Mouse (Mus musculus): ENCODE results near the gene Pou3f3. TPM values are rescaled to one million over a fixed set of nuclear protein-coding genes. Genes with fewer than 3 reads are reported as not detected.

Gene Pou3f3
- polyA plus RNA-seq, 1 experiment from 2014 or later = not detected

GRCm38 (mm10) chr1:42700171-42700570 is 4.6 kb downstream of the Pou3f3 start:
- Histone ChIP-seq H3K36me3 (ENCODE audit: control insufficient read depth, insufficient read depth, low read length) (no peaks in the 10 kb centered on the region), H3K27me3 (ENCODE audit: control insufficient read depth, insufficient read depth, low read length) (peaks cover 89% of the 10 kb centered on the region), H3K27ac (replicated peaks in 1 of 2; ENCODE audit: control insufficient read depth in 1 of 2, insufficient read depth in 1 of 2, low read depth in 2 of 2, low read length in 2 of 2) (no peak overlapping the region), H3K9me3 (ENCODE audit: control insufficient read depth, low read length) (no peaks in the 10 kb centered on the region), H3K4me2 (ENCODE audit: low read length) (no peak overlapping the region), H3K4me3 (ENCODE audit: control insufficient read depth in 1 of 2, insufficient read depth in 1 of 2, low read depth in 1 of 2, low read length in 2 of 2) (no peak overlapping the region), H3K9ac (ENCODE audit: low read length) (no peak overlapping the region), H3K4me1 (ENCODE audit: control insufficient read depth in 2 of 2, insufficient read depth in 2 of 2, low read length in 2 of 2) (peaks cover 3 to 26% of the 10 kb centered on the region in 2 experiments; a peak in 3 of 4 replicates)
- WGBS = 14% methylated on average over 3 of the region's 3 CpGs
- no peak for ATAC-seq (ENCODE audit: insufficient number of reproducible peaks, insufficient read depth, low FRiP score, low read depth)

GRCm38 (mm10) chr1:42700815-42701214 is 5.2 kb downstream of the Pou3f3 start:
- Histone ChIP-seq H3K27me3 (ENCODE audit: control insufficient read depth, insufficient read depth, low read length) (peaks cover 91% of the 10 kb centered on the region), H3K4me3 (ENCODE audit: control insufficient read depth in 1 of 2, insufficient read depth in 1 of 2, low read depth in 1 of 2, low read length in 2 of 2) (no peak overlapping the region), H3K36me3 (ENCODE audit: control insufficient read depth, insufficient read depth, low read length) (no peaks in the 10 kb centered on the region), H3K9me3 (ENCODE audit: control insufficient read depth, low read length) (no peaks in the 10 kb centered on the region), H3K9ac (ENCODE audit: low read length) (no peak overlapping the region), H3K4me2 (ENCODE audit: low read length) (no peak overlapping the region), H3K27ac (replicated peaks in 1 of 2; ENCODE audit: control insufficient read depth in 1 of 2, insufficient read depth in 1 of 2, low read depth in 2 of 2, low read length in 2 of 2) (no peak overlapping the region), H3K4me1 (ENCODE audit: control insufficient read depth in 2 of 2, insufficient read depth in 2 of 2, low read length in 2 of 2) (peaks cover 3 to 25% of the 10 kb centered on the region in 2 experiments; a peak in 3 of 4 replicates)
- ATAC-seq (ENCODE audit: insufficient number of reproducible peaks, insufficient read depth, low FRiP score, low read depth) = no peak
- WGBS = 22% methylated on average over 1 of the region's 1 CpGs

- WGBS = 19% methylated on average over 5 of the region's 5 CpGs
- H3K27me3 ChIP-seq (ENCODE audit: control insufficient read depth, insufficient read depth, low read length) = peaks cover 93% of the 10 kb centered on the region
- H3K4me1 ChIP-seq (ENCODE audit: control insufficient read depth in 2 of 2, insufficient read depth in 2 of 2, low read length in 2 of 2) = peaks cover 0 to 18% of the 10 kb centered on the region in 2 experiments; a peak in 3 of 4 replicates
- H3K36me3 ChIP-seq (ENCODE audit: control insufficient read depth, insufficient read depth, low read length) = no peaks in the 10 kb centered on the region
- no peak overlapping the region for H3K27ac ChIP-seq (replicated peaks in 1 of 2; ENCODE audit: control insufficient read depth in 1 of 2, insufficient read depth in 1 of 2, low read depth in 2 of 2, low read length in 2 of 2)
- H3K9ac ChIP-seq (ENCODE audit: low read length) = no peak overlapping the region
- H3K4me2 ChIP-seq (ENCODE audit: low read length) = no peak overlapping the region
- no peaks in the 10 kb centered on the region for H3K9me3 ChIP-seq (ENCODE audit: control insufficient read depth, low read length)
- no peak overlapping the region for H3K4me3 ChIP-seq (ENCODE audit: control insufficient read depth in 1 of 2, insufficient read depth in 1 of 2, low read depth in 1 of 2, low read length in 2 of 2)
- no peak for ATAC-seq (ENCODE audit: insufficient number of reproducible peaks, insufficient read depth, low FRiP score, low read depth)
Measured at GRCm38 (mm10) chr1:42701833-42702611, 6.5 kb downstream of the Pou3f3 start.

GRCm38 (mm10) chr1:42702984-42703383 is 7.4 kb downstream of the Pou3f3 start:
- Histone ChIP-seq H3K36me3 (ENCODE audit: control insufficient read depth, insufficient read depth, low read length) (no peaks in the 10 kb centered on the region), H3K4me1 (ENCODE audit: control insufficient read depth in 2 of 2, insufficient read depth in 2 of 2, low read length in 2 of 2) (peaks cover 0 to 10% of the 10 kb centered on the region in 2 experiments; a peak in 2 of 4 replicates), H3K9me3 (ENCODE audit: control insufficient read depth, low read length) (no peaks in the 10 kb centered on the region), H3K4me2 (ENCODE audit: low read length) (no peak overlapping the region), H3K9ac (ENCODE audit: low read length) (no peak overlapping the region), H3K4me3 (ENCODE audit: control insufficient read depth in 1 of 2, insufficient read depth in 1 of 2, low read depth in 1 of 2, low read length in 2 of 2) (no peak overlapping the region), H3K27me3 (ENCODE audit: control insufficient read depth, insufficient read depth, low read length) (peaks cover 94% of the 10 kb centered on the region), H3K27ac (replicated peaks in 1 of 2; ENCODE audit: control insufficient read depth in 1 of 2, insufficient read depth in 1 of 2, low read depth in 2 of 2, low read length in 2 of 2) (no peak overlapping the region)
- ATAC-seq (ENCODE audit: insufficient number of reproducible peaks, insufficient read depth, low FRiP score, low read depth) = no peak
- 3% methylated on average over 9 of the region's 9 CpGs for WGBS

GRCm38 (mm10) chr1:42703424-42703823 is 7.9 kb downstream of the Pou3f3 start:
- Histone ChIP-seq H3K27me3 (ENCODE audit: control insufficient read depth, insufficient read depth, low read length) (peaks cover 94% of the 10 kb centered on the region), H3K27ac (replicated peaks in 1 of 2; ENCODE audit: control insufficient read depth in 1 of 2, insufficient read depth in 1 of 2, low read depth in 2 of 2, low read length in 2 of 2) (no peak overlapping the region), H3K4me2 (ENCODE audit: low read length) (no peak overlapping the region), H3K9ac (ENCODE audit: low read length) (no peak overlapping the region), H3K36me3 (ENCODE audit: control insufficient read depth, insufficient read depth, low read length) (no peaks in the 10 kb centered on the region), H3K4me3 (ENCODE audit: control insufficient read depth in 1 of 2, insufficient read depth in 1 of 2, low read depth in 1 of 2, low read length in 2 of 2) (no peak overlapping the region), H3K4me1 (ENCODE audit: control insufficient read depth in 2 of 2, insufficient read depth in 2 of 2, low read length in 2 of 2) (peaks cover 0 to 6% of the 10 kb centered on the region in 2 experiments; a peak in 2 of 4 replicates), H3K9me3 (ENCODE audit: control insufficient read depth, low read length) (no peaks in the 10 kb centered on the region)
- WGBS = 3% methylated on average over 7 of the region's 7 CpGs
- ATAC-seq (ENCODE audit: insufficient number of reproducible peaks, insufficient read depth, low FRiP score, low read depth) = no peak

- Histone ChIP-seq H3K4me2 (ENCODE audit: low read length) (no peak overlapping the region), H3K4me3 (ENCODE audit: control insufficient read depth in 1 of 2, insufficient read depth in 1 of 2, low read depth in 1 of 2, low read length in 2 of 2) (no peak overlapping the region), H3K9me3 (ENCODE audit: control insufficient read depth, low read length) (no peaks in the 10 kb centered on the region), H3K27ac (replicated peaks in 1 of 2; ENCODE audit: control insufficient read depth in 1 of 2, insufficient read depth in 1 of 2, low read depth in 2 of 2, low read length in 2 of 2) (no peak overlapping the region), H3K36me3 (ENCODE audit: control insufficient read depth, insufficient read depth, low read length) (no peaks in the 10 kb centered on the region), H3K4me1 (ENCODE audit: control insufficient read depth in 2 of 2, insufficient read depth in 2 of 2, low read length in 2 of 2) (no peaks in the 10 kb centered on the region), H3K27me3 (ENCODE audit: control insufficient read depth, insufficient read depth, low read length) (peaks cover 94% of the 10 kb centered on the region), H3K9ac (ENCODE audit: low read length) (no peak overlapping the region)
- ATAC-seq (ENCODE audit: insufficient number of reproducible peaks, insufficient read depth, low FRiP score, low read depth) = no peak
- WGBS = 3% methylated on average over 26 of the region's 26 CpGs
Measured at GRCm38 (mm10) chr1:42703851-42704613, 8.5 kb downstream of the Pou3f3 start.

- Histone ChIP-seq H3K4me2 (ENCODE audit: low read length) (no peak overlapping the region), H3K4me1 (ENCODE audit: control insufficient read depth in 2 of 2, insufficient read depth in 2 of 2, low read length in 2 of 2) (no peaks in the 10 kb centered on the region), H3K9ac (ENCODE audit: low read length) (no peak overlapping the region), H3K36me3 (ENCODE audit: control insufficient read depth, insufficient read depth, low read length) (no peaks in the 10 kb centered on the region), H3K27ac (replicated peaks in 1 of 2; ENCODE audit: control insufficient read depth in 1 of 2, insufficient read depth in 1 of 2, low read depth in 2 of 2, low read length in 2 of 2) (no peak overlapping the region), H3K4me3 (ENCODE audit: control insufficient read depth in 1 of 2, insufficient read depth in 1 of 2, low read depth in 1 of 2, low read length in 2 of 2) (no peak overlapping the region), H3K9me3 (ENCODE audit: control insufficient read depth, low read length) (no peaks in the 10 kb centered on the region), H3K27me3 (ENCODE audit: control insufficient read depth, insufficient read depth, low read length) (peaks cover 96% of the 10 kb centered on the region)
- 9% methylated on average over 17 of the region's 17 CpGs for WGBS
- ATAC-seq (ENCODE audit: insufficient number of reproducible peaks, insufficient read depth, low FRiP score, low read depth) = no peak
Measured at GRCm38 (mm10) chr1:42704981-42705810, 9.6 kb downstream of the Pou3f3 start.

All from heart, embryonic 14.5 days (tissue).